Mouse (Mus musculus) cerebellum, adult 2 months (tissue): ENCODE measurements around the gene Pla2g6.

Experiments used
- CTCF ChIP-seq: fragments of 200-500 bp; IDR thresholded peaks from 2 replicates; pipeline ENCODE4 v1.5.1; 2011; ENCODE audit warnings: low read depth, mild to moderate bottlenecking, control low read depth, low read length, moderate library complexity, borderline replicate concordance; ENCODE audit not compliant: insufficient read depth
- POLR2A ChIP-seq: fragments of 200-500 bp; IDR thresholded peaks from 2 replicates; pipeline ENCODE4 v1.6.1; 2011; ENCODE audit warnings: low read length, control low read depth, borderline replicate concordance; ENCODE audit not compliant: insufficient read depth

- TF ChIP-seq POLR2A, result no peak
- TF ChIP-seq CTCF, result no peak
Observed at GRCm38 (mm10) chr15:79326971-79327961, 924 bp downstream of the Pla2g6 start.
